Mouse (Mus musculus): ENCODE measurements around the gene Htatsf1. TPM values are rescaled to one million over a fixed set of nuclear protein-coding genes. Genes with fewer than 3 reads are reported as not detected.
A peak's percentile ranks its signal among the peaks of the same experiment; 100 is the strongest.

Gene Htatsf1
- total RNA-seq (2014; rRNA removed), result 41.0 and 42.0 TPM in 2 replicates
- 95.8 and 101 TPM in 2 replicates for polyA plus RNA-seq (2015; fragmentation: Nextera tagmentation; extraction: Ambion mirVana)

GRCm38 (mm10) chrX:57053174-57053992, at the start of gene Htatsf1:
TSS of gene Htatsf1 (plus strand) at chrX:57053583.
- H3K4me1 ChIP-seq (ENCODE audit: insufficient read depth, low read length), result no peaks in the 10 kb centered on the region
- H3K36me3 ChIP-seq (ENCODE audit: insufficient read depth, low read length), result no peaks in the 10 kb centered on the region
- peak; percentile 91 for DNase-seq (ENCODE audit: low spot score)
- TF ChIP-seq CTCF (IDR thresholded peaks at IDR 0.05; ENCODE audit: low read depth), result no peak
- H3K9ac ChIP-seq (replicated peaks; ENCODE audit: low read length), result peak within 1 kb of the TSS; percentile 61
- H3K9me3 ChIP-seq (ENCODE audit: low read length), result no peaks in the 10 kb centered on the region
- peak within 1 kb of the TSS; percentile 93 for H3K27ac ChIP-seq
- H3K4me2 ChIP-seq (ENCODE audit: low read depth, low read length), result peak within 1 kb of the TSS; percentile 58
- no peaks in the 10 kb centered on the region for H3K27me3 ChIP-seq (ENCODE audit: insufficient read depth, low read length)
- peak within 1 kb of the TSS; percentile 53 for H3K4me3 ChIP-seq (ENCODE audit: low read length)
- 24% methylated on average over 75 of the region's 85 CpGs for WGBS
- peak; percentile 98 for ATAC-seq

- Histone ChIP-seq H3K36me3 (ENCODE audit: insufficient read depth, low read length) (no peaks in the 10 kb centered on the region), H3K4me2 (ENCODE audit: low read depth, low read length) (no peak overlapping the region), H3K9me3 (ENCODE audit: low read length) (no peaks in the 10 kb centered on the region), H3K4me3 (ENCODE audit: low read length) (no peak overlapping the region), H3K27ac (no peak overlapping the region), H3K4me1 (ENCODE audit: insufficient read depth, low read length) (no peaks in the 10 kb centered on the region), H3K9ac (replicated peaks; ENCODE audit: low read length) (no peak overlapping the region), H3K27me3 (ENCODE audit: insufficient read depth, low read length) (no peaks in the 10 kb centered on the region)
- DNase-seq (ENCODE audit: low spot score) (no peak), ATAC-seq (no peak)
- WGBS, result 73% methylated on average over 2 of the region's 2 CpGs
- no peak for TF ChIP-seq CTCF (IDR thresholded peaks at IDR 0.05; ENCODE audit: low read depth)
Measured at GRCm38 (mm10) chrX:57012891-57013290, 40.5 kb upstream of the Htatsf1 start.

- no peak for DNase-seq (ENCODE audit: low spot score)
- 81% methylated on average over 5 of the region's 5 CpGs for WGBS
- Histone ChIP-seq H3K27me3 (ENCODE audit: insufficient read depth, low read length) (no peaks in the 10 kb centered on the region), H3K9me3 (ENCODE audit: low read length) (no peaks in the 10 kb centered on the region), H3K4me2 (ENCODE audit: low read depth, low read length) (no peak within 1 kb of the TSS), H3K4me3 (ENCODE audit: low read length) (no peak within 1 kb of the TSS), H3K4me1 (ENCODE audit: insufficient read depth, low read length) (no peaks in the 10 kb centered on the region), H3K9ac (replicated peaks; ENCODE audit: low read length) (no peak within 1 kb of the TSS), H3K27ac (no peak within 1 kb of the TSS), H3K36me3 (ENCODE audit: insufficient read depth, low read length) (no peaks in the 10 kb centered on the region)
- no peak for ATAC-seq
- TF ChIP-seq CTCF (IDR thresholded peaks at IDR 0.05; ENCODE audit: low read depth), result no peak
Measured at GRCm38 (mm10) chrX:57042774-57043173, 10.6 kb upstream of the Htatsf1 start, which contains the start of gene Brs3. TSS of gene Brs3 (plus strand) at chrX:57043074.

GRCm38 (mm10) chrX:57043869-57044268, 9.5 kb upstream of the Htatsf1 start:
- no peaks in the 10 kb centered on the region for H3K9me3 ChIP-seq (ENCODE audit: low read length)
- H3K4me3 ChIP-seq (ENCODE audit: low read length), result no peak overlapping the region
- WGBS, result 81% methylated on average over 6 of the region's 6 CpGs
- H3K36me3 ChIP-seq (ENCODE audit: insufficient read depth, low read length), result no peaks in the 10 kb centered on the region
- no peak overlapping the region for H3K4me2 ChIP-seq (ENCODE audit: low read depth, low read length)
- H3K4me1 ChIP-seq (ENCODE audit: insufficient read depth, low read length), result no peaks in the 10 kb centered on the region
- H3K27ac ChIP-seq, result no peak overlapping the region
- no peak overlapping the region for H3K9ac ChIP-seq (replicated peaks; ENCODE audit: low read length)
- TF ChIP-seq CTCF (IDR thresholded peaks at IDR 0.05; ENCODE audit: low read depth), result peak; percentile 43
- no peak for ATAC-seq
- no peaks in the 10 kb centered on the region for H3K27me3 ChIP-seq (ENCODE audit: insufficient read depth, low read length)
- DNase-seq (ENCODE audit: low spot score), result peak; percentile 18

- Histone ChIP-seq H3K4me2 (ENCODE audit: low read depth, low read length) (peak overlapping the region; percentile 53), H3K27ac (peak overlapping the region; percentile 93), H3K27me3 (ENCODE audit: insufficient read depth, low read length) (no peaks in the 10 kb centered on the region), H3K4me3 (ENCODE audit: low read length) (peak overlapping the region; percentile 53), H3K9ac (replicated peaks; ENCODE audit: low read length) (peak overlapping the region; percentile 61), H3K9me3 (ENCODE audit: low read length) (no peaks in the 10 kb centered on the region), H3K36me3 (ENCODE audit: insufficient read depth, low read length) (no peaks in the 10 kb centered on the region), H3K4me1 (ENCODE audit: insufficient read depth, low read length) (no peaks in the 10 kb centered on the region)
- 28% methylated on average over 4 of the region's 4 CpGs for WGBS
- no peak for DNase-seq (ENCODE audit: low spot score)
- TF ChIP-seq CTCF (IDR thresholded peaks at IDR 0.05; ENCODE audit: low read depth), result peak; percentile 16; the same call in 1 of the 2 replicates
- peak; percentile 76; the same call in 1 of the 2 replicates for ATAC-seq
Measured at GRCm38 (mm10) chrX:57052848-57053173, 572 bp upstream of the Htatsf1 start.

- 33% methylated on average over 11 of the region's 11 CpGs for WGBS
- peak overlapping the region; percentile 53 for H3K4me3 ChIP-seq (ENCODE audit: low read length)
Measured at GRCm38 (mm10) chrX:57053993-57054385, 606 bp downstream of the Htatsf1 start.

GRCm38 (mm10) chrX:57081496-57081895, 28.1 kb downstream of the Htatsf1 start:
- 77% methylated on average over 5 of the region's 5 CpGs for WGBS
- H3K4me2 ChIP-seq (ENCODE audit: low read depth, low read length), result no peak overlapping the region
- no peaks in the 10 kb centered on the region for H3K4me1 ChIP-seq (ENCODE audit: insufficient read depth, low read length)
- no peak for TF ChIP-seq CTCF (IDR thresholded peaks at IDR 0.05; ENCODE audit: low read depth)
- H3K9me3 ChIP-seq (ENCODE audit: low read length), result no peaks in the 10 kb centered on the region
- H3K9ac ChIP-seq (replicated peaks; ENCODE audit: low read length), result no peak overlapping the region
- H3K36me3 ChIP-seq (ENCODE audit: insufficient read depth, low read length), result no peaks in the 10 kb centered on the region
- H3K27me3 ChIP-seq (ENCODE audit: insufficient read depth, low read length), result no peaks in the 10 kb centered on the region
- no peak overlapping the region for H3K4me3 ChIP-seq (ENCODE audit: low read length)
- no peak overlapping the region for H3K27ac ChIP-seq
- no peak for DNase-seq (ENCODE audit: low spot score)
- no peak for ATAC-seq

More at GRCm38 (mm10) chrX:57053993-57054385, 606 bp downstream of the Htatsf1 start:
- no peak for TF ChIP-seq CTCF (IDR thresholded peaks at IDR 0.05; ENCODE audit: low read depth)
- no peaks in the 10 kb centered on the region for H3K27me3 ChIP-seq (ENCODE audit: insufficient read depth, low read length)
- DNase-seq (ENCODE audit: low spot score) (no peak), ATAC-seq (peak; percentile 19; the same call in 1 of the 2 replicates)
- H3K27ac ChIP-seq, result peak overlapping the region; percentile 93; the same call in 1 of the 2 replicates
- no peaks in the 10 kb centered on the region for H3K36me3 ChIP-seq (ENCODE audit: insufficient read depth, low read length)
- peak overlapping the region; percentile 58 for H3K4me2 ChIP-seq (ENCODE audit: low read depth, low read length)
- H3K9me3 ChIP-seq (ENCODE audit: low read length), result no peaks in the 10 kb centered on the region
- H3K4me1 ChIP-seq (ENCODE audit: insufficient read depth, low read length), result no peaks in the 10 kb centered on the region
- peak overlapping the region; percentile 61 for H3K9ac ChIP-seq (replicated peaks; ENCODE audit: low read length)

Data from hindbrain, postnatal 0 days (tissue).